9 mouse cellular contexts compared by ENCODE assay signal in the genomic region with DNA sequence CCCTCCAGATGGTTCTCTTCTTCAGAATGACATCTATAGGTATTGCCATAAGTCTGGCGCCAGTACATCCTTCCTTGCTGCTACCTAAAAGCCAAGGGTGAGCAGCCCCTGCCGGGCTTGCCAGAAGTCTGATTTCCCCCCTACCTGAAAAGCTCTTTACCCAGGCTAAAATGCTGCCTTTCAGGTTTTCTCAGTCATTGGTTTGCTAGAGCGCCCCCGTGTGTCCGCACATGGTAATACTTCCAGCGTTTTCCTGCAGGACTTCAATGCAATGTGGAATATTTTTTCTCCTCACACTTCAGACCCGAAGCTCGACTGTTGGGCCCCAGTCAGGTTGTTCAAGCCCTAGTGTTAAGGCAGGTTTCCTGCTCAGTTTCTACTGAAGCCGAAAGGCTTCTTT. TPM values are rescaled to one million over a fixed set of nuclear protein-coding genes. Genes with fewer than 3 reads are reported as not detected.
A peak's percentile ranks its signal among the peaks of the same experiment; 100 is the strongest.
DNase-seq lines count a peak whose midpoint lies in the region; ATAC-seq and TF ChIP-seq lines count a peak whose summit lies in the region.
"Had no signal": no experiment of that assay in that cellular context is flagged by ENCODE, and none has a peak within 500 bp of the region (broad histone marks: within the 10 kb centered on the region; RNA-seq: fewer than 3 reads in every experiment).

No protein-coding gene starts in this region.

- H3K9me3 ChIP-seq in kidney, embryonic 14.5 days (ENCODE audit: control insufficient read depth, low read length): no peaks in the 10 kb centered on the region
- no peaks in the 10 kb centered on the region for H3K9me3 ChIP-seq in hindbrain, postnatal 0 days (ENCODE audit: low read length)
- H3K9me3 ChIP-seq in liver, embryonic 13.5 days (replicated peaks): no peaks in the 10 kb centered on the region
- H3K9me3 ChIP-seq: limb, embryonic 15.5 days had no signal

- peak; percentile 63 for DNase-seq in kidney, adult 18-20 months
- peak; percentile 50 for DNase-seq in R1 (ENCODE audit: low read depth, low spot score)
- peak; percentile 25 for DNase-seq in cerebellum, adult 9-11 months
- DNase-seq in hindbrain, postnatal 0 days (ENCODE audit: low spot score): peak; percentile 69
- peak; percentile 13 for DNase-seq in liver, embryonic 13.5 days
- DNase-seq in right cerebral cortex, postnatal 10 days (ENCODE audit: low spot score in 2 of 2): peak; percentile 37 to 76

- ATAC-seq in kidney, embryonic 14.5 days (ENCODE audit: low FRiP score, low TSS enrichment): no peak
- ATAC-seq in hindbrain, postnatal 0 days: no peak
- ATAC-seq in liver, embryonic 13.5 days (ENCODE audit: low read depth): no peak
- no peak for ATAC-seq in erythroid progenitor cell, adult 5-6 weeks (replicated peaks; ENCODE audit: low FRiP score, poor library complexity, severe bottlenecking)

- peak; percentile 70 for TF ChIP-seq CTCF in hindbrain, postnatal 0 days (IDR thresholded peaks at IDR 0.05; ENCODE audit: low read depth)

- 23% methylated on average over 9 of the region's 9 CpGs for WGBS in kidney, embryonic 14.5 days
- 28% methylated on average over 9 of the region's 9 CpGs for WGBS in hindbrain, postnatal 0 days
- 15% methylated on average over 9 of the region's 9 CpGs for WGBS in liver, embryonic 13.5 days (ENCODE audit: insufficient replicate concordance)

- H3K27me3 ChIP-seq in kidney, embryonic 14.5 days (ENCODE audit: control insufficient read depth, insufficient read depth, low read length): peaks cover 10% of the 10 kb centered on the region
- H3K27me3 ChIP-seq in hindbrain, postnatal 0 days (ENCODE audit: insufficient read depth, low read length): no peaks in the 10 kb centered on the region
- H3K27me3 ChIP-seq in liver, embryonic 13.5 days: peaks cover 21% of the 10 kb centered on the region

- H3K4me3 ChIP-seq in kidney, embryonic 14.5 days (ENCODE audit: low read length): no peak overlapping the region
- no peak overlapping the region for H3K4me3 ChIP-seq in hindbrain, postnatal 0 days (ENCODE audit: low read length)
- no peak overlapping the region for H3K4me3 ChIP-seq in liver, embryonic 13.5 days (replicated peaks)
- H3K4me3 ChIP-seq: limb, embryonic 15.5 days had no signal

- no peak overlapping the region for H3K4me2 ChIP-seq in kidney, embryonic 14.5 days (replicated peaks; ENCODE audit: low read depth, low read length)
- no peak overlapping the region for H3K4me2 ChIP-seq in hindbrain, postnatal 0 days (ENCODE audit: low read depth, low read length)
- H3K4me2 ChIP-seq in liver, embryonic 13.5 days: no peak overlapping the region
- H3K4me2 ChIP-seq: limb, embryonic 15.5 days had no signal

- H3K27ac ChIP-seq in kidney, embryonic 14.5 days (ENCODE audit: low read depth, low read length): no peak overlapping the region
- H3K27ac ChIP-seq in hindbrain, postnatal 0 days: no peak overlapping the region
- no peak overlapping the region for H3K27ac ChIP-seq in liver, embryonic 13.5 days
- H3K27ac ChIP-seq: limb, embryonic 15.5 days had no signal

- H3K4me1 ChIP-seq in kidney, embryonic 14.5 days (ENCODE audit: control insufficient read depth, insufficient read depth, low read length): no peaks in the 10 kb centered on the region
- H3K4me1 ChIP-seq in hindbrain, postnatal 0 days (ENCODE audit: insufficient read depth, low read length): no peaks in the 10 kb centered on the region
- no peaks in the 10 kb centered on the region for H3K4me1 ChIP-seq in liver, embryonic 13.5 days (replicated peaks)
- H3K4me1 ChIP-seq: limb, embryonic 15.5 days had no signal

- H3K36me3 ChIP-seq in kidney, embryonic 14.5 days (ENCODE audit: control insufficient read depth, insufficient read depth, low read length): no peaks in the 10 kb centered on the region
- H3K36me3 ChIP-seq in hindbrain, postnatal 0 days (ENCODE audit: insufficient read depth, low read length): no peaks in the 10 kb centered on the region
- no peaks in the 10 kb centered on the region for H3K36me3 ChIP-seq in liver, embryonic 13.5 days
- H3K36me3 ChIP-seq: limb, embryonic 15.5 days had no signal

- H3K9ac ChIP-seq in kidney, embryonic 14.5 days (ENCODE audit: low read depth, low read length): no peak overlapping the region
- no peak overlapping the region for H3K9ac ChIP-seq in hindbrain, postnatal 0 days (replicated peaks; ENCODE audit: low read length)
- H3K9ac ChIP-seq in liver, embryonic 13.5 days: no peak overlapping the region
- H3K9ac ChIP-seq: limb, embryonic 15.5 days had no signal

RNA-seq across cellular contexts. Expression of gene Sowahd, which starts 5.9 kb away (rescaled TPM):
- polyA plus RNA-seq in kidney, embryonic 14.5 days (2014; fragmentation: Nextera tagmentation; extraction: Ambion mirVana): not detected in 2 replicates
- not detected in 2 replicates for total RNA-seq in hindbrain, postnatal 0 days (2014; rRNA removed)
- 0.09 TPM in 1 of 2 replicates, not detected in the other for polyA plus RNA-seq in hindbrain, postnatal 0 days (2015; fragmentation: Nextera tagmentation; extraction: Ambion mirVana)
- polyA plus RNA-seq in liver, embryonic 13.5 days (2015; fragmentation: Nextera tagmentation; extraction: Ambion mirVana): 0.14 TPM in 1 of 2 replicates, not detected in the other
- total RNA-seq in erythroid progenitor cell, adult 5-6 weeks (2015; ENCODE audit: low replicate concordance): not detected in 2 replicates
- total RNA-seq in erythroid progenitor cell, adult 5-6 weeks (2017; ENCODE audit: low replicate concordance): not detected in 2 replicates
- polyA plus RNA-seq: limb, embryonic 15.5 days had no signal

RNA-seq across cellular contexts. Expression of gene Rpl39, which starts 42.5 kb away (rescaled TPM):
- 608 and 939 TPM in 2 replicates for polyA plus RNA-seq in kidney, embryonic 14.5 days (2014; fragmentation: Nextera tagmentation; extraction: Ambion mirVana)
- 99.1 and 125 TPM in 2 replicates for total RNA-seq in hindbrain, postnatal 0 days (2014; rRNA removed)
- polyA plus RNA-seq in hindbrain, postnatal 0 days (2015; fragmentation: Nextera tagmentation; extraction: Ambion mirVana): 351 and 371 TPM in 2 replicates
- 514 and 551 TPM in 2 replicates for polyA plus RNA-seq in liver, embryonic 13.5 days (2015; fragmentation: Nextera tagmentation; extraction: Ambion mirVana)
- total RNA-seq in erythroid progenitor cell, adult 5-6 weeks (2015; ENCODE audit: low replicate concordance): 436 and 515 TPM in 2 replicates
- total RNA-seq in erythroid progenitor cell, adult 5-6 weeks (2017; ENCODE audit: low replicate concordance): 335 and 802 TPM in 2 replicates

RNA-seq across cellular contexts. Expression of gene Sept6, which starts 51.1 kb away (rescaled TPM):
- 19.3 and 27.9 TPM in 2 replicates for polyA plus RNA-seq in kidney, embryonic 14.5 days (2014; fragmentation: Nextera tagmentation; extraction: Ambion mirVana)
- total RNA-seq in hindbrain, postnatal 0 days (2014; rRNA removed): 81.3 and 106 TPM in 2 replicates
- 55.0 and 59.6 TPM in 2 replicates for polyA plus RNA-seq in hindbrain, postnatal 0 days (2015; fragmentation: Nextera tagmentation; extraction: Ambion mirVana)
- polyA plus RNA-seq in liver, embryonic 13.5 days (2015; fragmentation: Nextera tagmentation; extraction: Ambion mirVana): 5.0 and 5.9 TPM in 2 replicates
- 10.5 and 18.4 TPM in 2 replicates for total RNA-seq in erythroid progenitor cell, adult 5-6 weeks (2015; ENCODE audit: low replicate concordance)
- 3.9 and 6.8 TPM in 2 replicates for total RNA-seq in erythroid progenitor cell, adult 5-6 weeks (2017; ENCODE audit: low replicate concordance)

Comparison
In these comparisons a context has a peak if more than half of its experiments do, and no peak if none do; other contexts are left out.
1. DNase-seq: peak in every context shown above with its lines; median percentile 69 in hindbrain, postnatal 0 days; 63 in kidney, adult 18-20 months; 56 in right cerebral cortex, postnatal 10 days; 50 in R1; 25 in cerebellum, adult 9-11 months; 13 in liver, embryonic 13.5 days.